Mouse (Mus musculus): Measurements from ENCODE around the gene Tmed4.

- TF ChIP-seq POLR2A (IDR thresholded peaks at IDR 0.05; ENCODE audit: low read depth, low read length): no peak
- TF ChIP-seq CTCF (IDR thresholded peaks at IDR 0.05; ENCODE audit: borderline replicate concordance, insufficient read depth, low read length): no peak
These were observed 50.0 kb downstream of the Tmed4 start for GRCm38 (mm10) chr11:6224541-6225229.
